Mouse (Mus musculus) myocyte (in vitro differentiated cells): Measurements from ENCODE around the gene Lsm10. TPM values are rescaled to one million over a fixed set of nuclear protein-coding genes. Genes with fewer than 3 reads are reported as not detected.
A peak's percentile ranks its signal among the peaks of the same experiment; 100 is the strongest.

Experiments
- H3K27me3 ChIP-seq: one replicate; pipeline ENCODE4 v1.6.1; 2011; ENCODE audit not compliant: control insufficient read depth, insufficient read depth, insufficient read length
- H3K36me3 ChIP-seq: one replicate; pipeline ENCODE4 v1.6.1; 2011; ENCODE audit not compliant: control insufficient read depth, insufficient read depth
- H3K4me2 ChIP-seq: one replicate; pipeline ENCODE4 v1.6.1; 2011; ENCODE audit warnings: low read depth, control low read depth
- H3K4me3 ChIP-seq: one replicate; pipeline ENCODE4 v1.5.1; 2011; ENCODE audit warnings: mild to moderate bottlenecking, control low read depth, moderate library complexity
- H3K79me2 ChIP-seq: one replicate; pipeline ENCODE4 v1.6.1; 2011; ENCODE audit not compliant: control insufficient read depth, insufficient read depth
- H3ac ChIP-seq: one replicate; pipeline ENCODE4 v1.6.1; 2011; ENCODE audit not compliant: control insufficient read depth, insufficient read length
- CEBPB ChIP-seq: IDR thresholded peaks from 2 replicates; pipeline ENCODE4 v1.6.1; 2011; ENCODE audit warnings: mild to moderate bottlenecking, moderate library complexity; ENCODE audit not compliant: poor library complexity, insufficient read depth, severe bottlenecking
- E2F4 ChIP-seq: IDR thresholded peaks from one replicate; pipeline ENCODE4 v1.6.1; 2011; ENCODE audit warnings: mild to moderate bottlenecking, control low read depth, moderate library complexity; ENCODE audit not compliant: insufficient read depth
- MAX ChIP-seq: IDR thresholded peaks from one replicate; pipeline ENCODE4 v1.6.1; 2011; ENCODE audit warnings: low read depth, mild to moderate bottlenecking, control low read depth
- MYOD1 ChIP-seq, 3 experiments: IDR thresholded peaks; one replicate each; pipeline ENCODE4 v1.6.1; 2011; ENCODE audit warnings: control low read depth in 2 of 3, low read depth in 2 of 3, mild to moderate bottlenecking in 2 of 3, moderate library complexity in 1 of 3; ENCODE audit not compliant: insufficient read length in 2 of 3, control insufficient read depth in 1 of 3
- MYOG ChIP-seq, 3 experiments: IDR thresholded peaks; one replicate each; pipeline ENCODE4 v1.6.1; 2011; ENCODE audit warnings: control low read depth in 2 of 3, low read depth in 2 of 3, mild to moderate bottlenecking in 2 of 3; ENCODE audit not compliant: insufficient read length in 2 of 3, control insufficient read depth in 1 of 3, insufficient read depth in 1 of 3
- POLR2A ChIP-seq: IDR thresholded peaks from one replicate; pipeline ENCODE4 v1.6.1; 2011; ENCODE audit warnings: low read depth, mild to moderate bottlenecking, control low read depth, moderate library complexity; ENCODE audit not compliant: insufficient read length
- POLR2AphosphoS2 ChIP-seq: IDR thresholded peaks from one replicate; pipeline ENCODE4 v1.6.1; 2011; ENCODE audit warnings: low read depth, control low read depth; ENCODE audit not compliant: insufficient read length
- REST ChIP-seq: IDR thresholded peaks from one replicate; pipeline ENCODE4 v1.6.1; 2011; ENCODE audit warnings: mild to moderate bottlenecking, control low read depth, moderate library complexity; ENCODE audit not compliant: insufficient read depth, insufficient read length
- SRF ChIP-seq: IDR thresholded peaks from one replicate; pipeline ENCODE4 v1.6.1; 2011; ENCODE audit warnings: low read depth; ENCODE audit not compliant: control insufficient read depth, insufficient read length
- TCF12 ChIP-seq: IDR thresholded peaks from one replicate; pipeline ENCODE4 v1.6.1; 2011; ENCODE audit warnings: mild to moderate bottlenecking, control low read depth; ENCODE audit not compliant: poor library complexity, insufficient read depth, severe bottlenecking
- TCF3 ChIP-seq: IDR thresholded peaks from one replicate; pipeline ENCODE4 v1.6.1; 2011; ENCODE audit warnings: low read depth, control low read depth; ENCODE audit not compliant: insufficient read length
- USF1 ChIP-seq: IDR thresholded peaks from one replicate; pipeline ENCODE4 v1.6.1; 2011; ENCODE audit warnings: low read depth, mild to moderate bottlenecking, control low read depth, moderate library complexity
- polyA plus RNA-seq: library from polyadenylated mRNA; unstranded; fragments of >200 nt; fragmentation: generic; extraction: Trizol; gene quantifications from one replicate; pipeline ENCODE4 v1.2.1, GENCODE M21; 2012; ENCODE audit warnings: missing spikeins

Lsm10 gene
- polyA plus RNA-seq, 1 experiment: 50.5 TPM

DNA sequence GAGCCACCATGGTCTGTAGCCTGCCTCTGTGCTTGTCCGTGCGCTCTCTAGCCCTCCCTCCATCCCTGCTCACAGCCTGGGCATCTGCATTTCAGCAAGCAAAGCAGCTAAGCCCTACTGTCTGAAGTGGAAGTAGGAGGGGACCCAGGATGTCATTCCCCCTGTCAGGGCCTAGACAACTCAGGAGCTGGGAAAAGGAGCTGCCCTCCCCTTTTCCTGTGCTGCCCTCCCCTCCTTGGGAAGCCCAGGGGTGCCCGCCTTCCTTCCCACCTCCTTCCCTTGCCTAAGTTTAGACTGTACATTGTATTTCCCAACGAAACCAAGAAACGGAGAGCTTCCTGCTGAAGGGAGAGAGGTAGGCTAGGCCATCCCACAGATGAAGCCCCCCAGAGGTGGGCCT, 44.6 kb downstream of the Lsm10 start:
- no peaks in the 10 kb centered on the region for H3K79me2 ChIP-seq
- H3ac ChIP-seq: no peak overlapping the region
- H3K4me2 ChIP-seq: no peak overlapping the region
- TF ChIP-seq TCF3: no peak
- no peak for TF ChIP-seq REST
- no peak for TF ChIP-seq POLR2AphosphoS2
- no peak for TF ChIP-seq CEBPB
- TF ChIP-seq E2F4: no peak
- TF ChIP-seq MYOG (IDR thresholded peaks at IDR 0.05; ENCODE audit: control insufficient read depth in 1 of 3, insufficient read depth in 1 of 3, insufficient read length in 2 of 3, low read depth in 2 of 3): no peak
- no peak for TF ChIP-seq TCF12
- no peak for TF ChIP-seq MAX
- TF ChIP-seq POLR2A: no peak
- TF ChIP-seq MYOD1 (IDR thresholded peaks at IDR 0.05; ENCODE audit: control insufficient read depth in 1 of 3, insufficient read length in 2 of 3, low read depth in 2 of 3): no peak
- no peak overlapping the region for H3K4me3 ChIP-seq
- H3K36me3 ChIP-seq: peaks cover 44% of the 10 kb centered on the region
- H3K27me3 ChIP-seq: no peaks in the 10 kb centered on the region

- peaks cover 16% of the 10 kb centered on the region for H3K36me3 ChIP-seq
- no peak overlapping the region for H3ac ChIP-seq
- no peaks in the 10 kb centered on the region for H3K27me3 ChIP-seq
- TF ChIP-seq REST (no peak), TCF3 (no peak), TCF12 (no peak), USF1 (no peak), MYOD1 (IDR thresholded peaks at IDR 0.05; ENCODE audit: control insufficient read depth in 1 of 3, insufficient read length in 2 of 3, low read depth in 2 of 3) (no peak), POLR2A (no peak), POLR2AphosphoS2 (no peak), MAX (no peak), CEBPB (no peak), E2F4 (no peak)
- no peak overlapping the region for H3K4me2 ChIP-seq
- H3K79me2 ChIP-seq: peaks cover 4% of the 10 kb centered on the region
- no peak overlapping the region for H3K4me3 ChIP-seq
Measured at GRCm38 (mm10) chr4:126145396-126145795, 49.0 kb downstream of the Lsm10 start.

DNA sequence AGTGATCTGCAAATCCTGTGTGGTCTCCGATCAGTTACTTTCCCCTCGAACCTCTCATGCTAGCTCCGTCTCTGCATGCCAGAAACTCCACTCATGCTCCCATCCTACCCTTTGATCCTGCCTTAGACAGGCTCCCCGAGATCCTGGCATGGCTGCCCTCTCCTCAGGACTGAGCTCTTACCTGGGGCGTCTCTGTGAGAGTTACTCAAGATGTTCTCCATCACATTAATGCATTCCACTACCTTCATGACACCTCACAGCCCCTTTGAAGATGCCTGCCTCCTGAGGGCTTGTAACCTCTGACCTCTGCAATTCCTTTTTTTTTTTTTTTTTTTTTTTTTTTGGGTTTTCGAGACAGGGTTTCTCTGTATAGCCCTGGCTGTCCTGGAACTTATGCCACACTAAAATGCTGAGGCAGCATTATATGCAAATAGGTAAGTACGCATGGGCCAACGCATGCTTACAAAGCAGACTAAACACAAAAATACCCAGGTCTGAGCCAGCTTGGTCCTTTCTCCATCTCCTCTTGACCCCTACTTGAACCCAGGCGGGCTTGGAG, 50.6 kb downstream of the Lsm10 start:
- peaks cover 3% of the 10 kb centered on the region for H3K36me3 ChIP-seq
- H3K4me3 ChIP-seq: no peak overlapping the region
- no peaks in the 10 kb centered on the region for H3K27me3 ChIP-seq
- H3K4me2 ChIP-seq: no peak overlapping the region
- no peak overlapping the region for H3ac ChIP-seq
- TF ChIP-seq MAX (no peak), POLR2AphosphoS2 (no peak), E2F4 (no peak), REST (no peak), MYOG (IDR thresholded peaks at IDR 0.05; ENCODE audit: control insufficient read depth in 1 of 3, insufficient read depth in 1 of 3, insufficient read length in 2 of 3, low read depth in 2 of 3) (no peak), MYOD1 (IDR thresholded peaks at IDR 0.05; ENCODE audit: control insufficient read depth in 1 of 3, insufficient read length in 2 of 3, low read depth in 2 of 3) (no peak), TCF3 (no peak), POLR2A (no peak), USF1 (no peak), CEBPB (no peak), SRF (no peak), TCF12 (no peak)
- H3K79me2 ChIP-seq: peaks cover 4% of the 10 kb centered on the region

GRCm38 (mm10) chr4:126147533-126148160, 51.2 kb downstream of the Lsm10 start, which contains the start of gene Eva1b:
TSS of gene Eva1b (plus strand) at chr4:126147744.
- Histone ChIP-seq H3K4me2 (peak within 1 kb of the TSS; percentile 60), H3K4me3 (peak within 1 kb of the TSS; percentile 31), H3K36me3 (no peaks in the 10 kb centered on the region), H3ac (peak within 1 kb of the TSS; percentile 31), H3K27me3 (no peaks in the 10 kb centered on the region), H3K79me2 (peaks cover 4% of the 10 kb centered on the region)
- no peak for TF ChIP-seq TCF3
- no peak for TF ChIP-seq SRF
- no peak for TF ChIP-seq USF1
- no peak for TF ChIP-seq TCF12
- no peak for TF ChIP-seq E2F4
- no peak for TF ChIP-seq POLR2A
- TF ChIP-seq POLR2AphosphoS2: no peak
- no peak for TF ChIP-seq MAX
- TF ChIP-seq CEBPB: no peak

Other genes with a start within 250 kb of the Lsm10 start
- not detected for gene Csf3r, start 72.1 kb upstream of the Lsm10 start, polyA plus RNA-seq
- 86.8 TPM for gene Mrps15, start 49.7 kb upstream of the Lsm10 start, polyA plus RNA-seq
- gene Oscp1, start 38.1 kb upstream of the Lsm10 start, polyA plus RNA-seq: 12.8 TPM
- 25.9 TPM for gene Stk40, start 7.3 kb downstream of the Lsm10 start, polyA plus RNA-seq
- 28.6 TPM for gene Eva1b, start 51.1 kb downstream of the Lsm10 start, polyA plus RNA-seq
- gene Sh3d21, start 66.9 kb downstream of the Lsm10 start, polyA plus RNA-seq: 0.23 TPM
- gene Thrap3, start 106.1 kb downstream of the Lsm10 start, polyA plus RNA-seq: 56.6 TPM
- gene Map7d1, start 159.7 kb downstream of the Lsm10 start, polyA plus RNA-seq: 236 TPM
- 84.1 TPM for gene Trappc3, start 165.7 kb downstream of the Lsm10 start, polyA plus RNA-seq
- gene Col8a2, start 190.2 kb downstream of the Lsm10 start, polyA plus RNA-seq: 0.06 TPM
- gene Adprhl2, start 225.1 kb downstream of the Lsm10 start, polyA plus RNA-seq: 31.5 TPM
- 0.49 TPM for gene Tekt2, start 229.1 kb downstream of the Lsm10 start, polyA plus RNA-seq